Mouse (Mus musculus) cerebellum, adult 11-12 months (tissue): Measurements from ENCODE around the gene Rundc3a.

ENCODE experiments used
- DNase-seq: peaks from one replicate; pipeline ENCODE4 v3.0.0; 2022

Gene Rundc3a

DNA sequence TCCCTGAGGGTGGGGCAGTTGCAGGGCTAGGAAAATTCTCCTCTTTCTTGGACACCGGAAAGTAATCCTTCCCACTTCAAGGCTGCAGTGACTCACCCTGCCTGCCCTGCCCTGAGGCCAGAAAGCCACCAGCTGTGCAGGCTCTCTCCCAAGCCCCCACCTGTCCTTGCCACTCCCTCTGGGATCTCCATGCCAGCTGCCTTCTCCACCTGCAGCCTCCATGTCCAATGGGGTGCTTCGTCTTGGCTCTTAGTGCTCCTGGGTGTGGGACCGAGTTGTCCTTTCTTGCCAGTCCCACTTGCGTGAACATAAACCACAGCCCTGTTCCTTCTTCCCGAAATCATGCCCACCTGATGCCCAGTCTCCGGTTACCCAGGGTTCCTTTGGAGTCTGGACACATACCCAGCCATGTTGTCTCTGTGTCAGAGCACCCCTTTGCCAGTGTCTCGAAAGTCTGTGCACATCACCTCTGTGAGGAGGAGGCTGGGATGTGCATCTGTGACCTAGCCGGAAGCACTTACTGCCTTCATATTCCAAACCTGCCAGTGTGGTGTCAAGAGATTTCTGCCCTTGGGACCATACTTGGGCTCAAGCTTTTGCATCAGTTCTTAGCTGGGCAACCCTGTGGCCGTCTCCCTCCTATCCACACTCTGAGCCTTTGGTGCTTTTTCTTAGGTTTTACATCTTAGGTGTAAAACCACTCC, 1.4 kb downstream of the Rundc3a start:
- DNase-seq, result peak; percentile 76

- DNase-seq, result peak; percentile 74
Observed at GRCm38 (mm10) chr11:102395250-102395649, 2.0 kb downstream of the Rundc3a start.

DNA sequence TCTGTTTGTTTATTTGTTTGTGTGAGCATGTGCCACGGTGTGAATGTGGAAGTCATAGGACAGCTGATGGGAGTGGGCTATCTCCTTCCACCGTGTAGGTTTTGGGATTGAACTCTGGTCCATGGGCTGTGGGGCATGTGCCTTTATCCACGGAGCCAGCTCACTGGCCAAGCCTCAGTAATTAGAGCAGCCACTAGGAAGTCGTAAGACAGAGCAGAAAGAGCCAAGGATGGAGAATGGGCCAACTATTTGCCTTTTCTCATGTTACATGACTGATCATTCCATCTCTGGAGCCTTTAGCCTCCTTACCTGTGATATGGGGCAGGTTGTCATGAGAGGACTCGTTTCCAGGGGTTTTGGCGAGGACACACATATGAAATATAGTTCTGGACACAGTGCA, 3.1 kb downstream of the Rundc3a start:
- peak; percentile 49 for DNase-seq

DNA sequence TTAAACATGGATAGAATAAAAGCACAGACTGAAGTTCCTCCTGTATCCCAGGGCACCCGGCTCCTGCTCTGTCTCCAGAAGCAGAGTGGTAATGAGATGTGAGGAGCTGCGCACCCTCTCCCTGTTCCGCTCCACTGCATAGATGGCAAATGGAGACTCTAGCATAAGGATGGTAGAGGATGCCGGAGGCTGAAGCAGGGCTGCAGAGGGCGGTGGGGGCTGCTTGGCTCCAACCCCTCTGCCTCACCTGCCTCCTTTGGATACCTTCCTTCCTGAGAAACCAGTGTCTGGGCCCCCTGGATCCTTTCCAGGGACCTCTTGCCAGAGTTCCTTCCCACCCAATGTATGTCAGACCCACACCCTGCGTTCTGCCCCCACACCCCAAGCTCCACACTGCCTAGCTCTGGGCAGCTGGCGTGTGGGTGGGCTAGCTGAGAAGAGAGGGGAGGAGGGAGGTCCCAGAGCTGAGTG, 3.5 kb downstream of the Rundc3a start:
- DNase-seq, result peak; percentile 73

DNA sequence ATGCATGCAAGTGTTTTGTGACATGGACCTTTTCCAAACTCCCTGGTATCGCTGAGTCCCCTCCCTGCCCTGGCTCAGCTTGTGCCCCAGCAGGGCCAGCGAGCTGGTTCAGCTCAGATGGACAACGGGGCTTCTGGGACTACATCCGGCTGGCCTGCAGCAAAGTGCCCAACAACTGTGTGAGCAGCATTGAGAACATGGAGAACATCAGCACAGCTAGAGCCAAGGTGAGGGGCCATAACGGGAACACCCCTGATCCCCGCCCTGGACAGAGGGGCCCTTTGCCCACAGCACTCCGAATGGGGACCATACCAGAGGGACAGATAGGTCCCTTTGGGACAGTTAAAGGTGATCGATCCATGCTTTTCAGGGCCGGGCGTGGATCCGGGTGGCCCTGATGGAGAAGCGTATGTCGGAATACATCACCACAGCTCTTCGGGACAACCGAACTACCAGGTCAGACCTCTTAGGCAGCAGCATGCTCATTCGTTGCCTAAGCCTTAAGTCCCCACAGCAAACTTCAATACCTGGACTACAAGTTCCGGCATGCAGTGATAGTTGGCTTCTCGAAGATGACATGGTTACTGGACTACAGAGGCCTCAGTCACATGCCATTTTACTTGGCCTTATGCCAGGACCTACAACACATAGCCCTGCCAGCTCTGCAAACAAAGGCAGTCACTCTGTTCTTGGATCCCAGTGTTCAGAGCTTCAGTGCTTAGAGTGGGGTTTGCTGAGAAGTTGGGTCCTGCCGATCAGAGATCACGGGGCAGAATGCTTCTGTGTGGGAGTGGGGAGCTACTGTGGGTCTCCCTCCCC, 5.0 kb downstream of the Rundc3a start:
- DNase-seq, result peak; percentile 86

DNA sequence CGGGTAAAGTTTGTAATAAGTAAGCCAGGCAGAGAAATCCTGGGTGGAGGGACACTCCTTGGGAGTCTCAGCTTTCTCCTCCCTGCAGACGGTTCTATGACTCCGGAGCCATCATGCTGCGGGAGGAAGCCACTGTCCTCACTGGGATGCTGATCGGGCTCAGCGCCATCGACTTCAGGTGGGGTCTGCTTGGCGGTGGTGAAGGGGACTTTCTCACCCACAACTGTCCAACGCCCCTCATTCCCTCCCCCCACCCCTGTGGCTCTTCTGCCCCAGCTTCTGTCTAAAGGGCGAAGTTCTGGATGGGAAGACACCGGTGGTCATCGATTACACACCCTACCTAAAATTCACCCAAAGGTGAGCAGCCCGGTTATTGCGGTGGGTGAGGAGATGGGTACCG, 5.9 kb downstream of the Rundc3a start:
- DNase-seq, result peak; percentile 55

DNA sequence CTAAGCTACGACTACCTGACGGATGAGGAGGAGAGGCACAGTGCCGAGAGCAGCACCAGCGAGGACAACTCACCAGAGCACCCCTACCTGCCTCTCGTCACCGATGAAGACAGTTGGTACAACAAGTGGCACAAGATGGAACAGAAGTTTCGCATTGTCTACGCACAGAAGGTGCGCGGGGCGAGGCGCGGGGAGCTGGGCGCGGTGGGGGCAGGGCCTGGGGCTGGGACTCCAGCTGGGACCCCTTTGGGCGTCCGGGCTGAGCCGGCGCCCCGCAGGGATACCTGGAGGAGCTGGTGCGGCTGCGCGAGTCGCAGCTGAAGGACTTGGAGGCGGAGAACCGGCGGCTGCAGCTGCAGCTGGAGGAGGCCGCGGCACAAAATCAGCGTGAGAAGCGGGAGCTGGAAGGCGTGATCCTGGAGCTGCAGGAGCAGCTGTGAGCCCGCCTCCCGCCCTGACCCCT, 6.4 kb downstream of the Rundc3a start:
- peak; percentile 66 for DNase-seq

- peak; percentile 57 for DNase-seq
Observed at GRCm38 (mm10) chr11:102400513-102401084, 7.4 kb downstream of the Rundc3a start.

GRCm38 (mm10) chr11:102401898-102402500, 8.8 kb downstream of the Rundc3a start:
- DNase-seq, result peak; percentile 60

DNA sequence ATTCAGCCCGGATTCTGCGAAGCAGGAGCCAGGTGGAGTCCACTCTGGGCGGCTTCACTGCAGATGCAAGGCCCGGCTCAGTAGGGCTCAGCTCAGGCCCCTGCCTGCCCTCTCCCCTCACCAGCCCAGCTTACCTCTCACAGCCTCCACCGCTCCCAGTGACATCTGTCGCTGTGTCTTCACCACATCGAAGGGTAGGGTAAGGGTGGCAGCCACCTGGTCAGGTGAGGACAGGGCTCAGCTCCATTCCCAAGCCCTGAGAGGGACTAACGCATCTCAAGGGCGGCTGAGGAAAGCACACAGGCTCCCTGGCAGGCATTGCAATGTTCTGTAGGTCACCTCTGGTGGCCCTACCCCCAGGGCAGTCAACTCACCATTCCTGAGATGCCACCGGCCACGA, 10.5 kb downstream of the Rundc3a start:
- no peak for DNase-seq

DNA sequence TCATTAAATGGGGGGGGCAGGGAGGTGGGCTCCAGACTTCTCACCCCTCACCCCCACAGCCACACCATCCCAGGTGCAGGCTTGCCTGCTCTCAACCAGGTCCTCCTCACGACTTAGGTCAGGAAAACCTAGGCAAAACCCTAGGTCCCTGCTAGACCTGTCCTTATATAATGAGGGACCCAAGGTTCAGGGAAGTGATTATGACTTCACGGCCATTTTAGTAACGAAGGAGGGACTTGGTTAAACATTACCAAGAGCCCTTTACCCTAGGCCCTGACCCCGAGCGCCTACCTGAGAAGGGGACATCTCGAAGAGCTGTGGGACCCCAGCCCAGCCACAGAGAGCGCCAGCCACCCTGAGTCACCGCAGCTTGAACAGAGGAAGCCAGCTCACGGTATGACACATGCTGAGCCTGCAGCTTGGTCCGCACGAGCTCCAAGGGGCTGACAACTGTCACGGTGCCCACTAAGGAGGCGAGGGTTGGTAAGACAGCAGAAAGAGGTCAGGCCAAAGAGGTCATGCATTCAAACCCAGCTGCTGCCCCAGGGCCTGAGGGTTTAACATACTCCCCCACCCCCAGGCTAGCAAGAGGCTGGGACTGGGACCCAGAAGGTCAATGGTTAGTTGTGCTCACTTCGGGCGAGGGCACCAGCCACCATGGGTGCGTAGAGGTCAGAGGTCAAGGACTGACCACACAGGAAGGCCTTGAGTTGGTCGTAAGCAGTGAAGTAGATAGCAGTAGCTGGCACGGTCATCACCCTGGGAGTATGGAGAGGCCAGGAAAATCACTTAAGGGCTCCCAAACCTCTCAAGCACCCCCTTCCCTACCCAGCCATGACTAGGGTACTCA, 11.2 kb downstream of the Rundc3a start:
- peak; percentile 66 for DNase-seq

- DNase-seq, result peak; percentile 59
Observed at GRCm38 (mm10) chr11:102405544-102406285, 12.5 kb downstream of the Rundc3a start.

GRCm38 (mm10) chr11:102406401-102406800, 13.2 kb downstream of the Rundc3a start:
- peak; percentile 71 for DNase-seq

DNA sequence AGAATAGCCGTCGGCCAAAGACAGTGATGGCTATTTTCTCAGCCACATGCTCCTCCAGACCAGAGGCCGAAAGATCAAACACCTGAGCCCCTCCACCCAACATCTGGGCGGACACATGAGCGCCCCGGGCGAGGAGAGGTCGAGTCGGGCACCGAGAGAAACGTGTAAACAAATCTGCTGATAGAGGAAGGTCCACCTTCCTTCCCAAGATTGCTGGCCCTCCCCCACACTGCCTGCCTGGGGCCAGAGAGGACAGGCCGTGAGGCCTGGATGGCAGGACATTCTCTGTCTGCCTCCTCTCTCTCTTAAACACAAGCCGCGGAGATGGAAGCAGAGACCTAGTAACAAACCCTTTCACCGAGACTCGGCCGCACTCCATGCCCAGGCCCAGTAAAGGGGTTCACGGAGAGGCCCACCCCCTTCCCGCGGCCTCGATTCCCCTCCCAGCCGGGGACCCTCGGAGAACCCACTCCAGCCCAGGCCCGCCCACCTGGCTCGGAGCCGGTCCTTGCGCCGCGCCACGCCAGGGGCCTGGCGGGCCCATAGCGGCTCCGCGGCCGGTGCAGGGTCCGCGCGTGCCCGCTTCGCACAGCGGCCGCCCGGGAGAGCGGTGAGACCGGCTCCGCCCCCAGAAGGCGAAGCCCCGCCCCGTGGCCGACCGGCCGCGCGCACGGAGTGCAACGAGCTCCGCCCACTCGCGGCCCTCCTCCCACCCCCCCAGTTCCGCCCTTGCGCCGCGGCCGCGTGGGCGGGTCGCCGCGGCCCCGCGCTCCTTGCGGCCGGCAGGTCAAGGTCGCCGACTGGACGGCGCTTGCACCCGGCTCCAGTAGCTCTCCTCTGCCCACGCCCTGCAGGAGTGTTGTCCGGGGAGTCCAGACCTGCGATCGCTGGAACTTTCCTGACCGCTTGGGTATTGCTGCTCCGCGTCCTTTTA, 14.0 kb downstream of the Rundc3a start:
- peak; percentile 92 for DNase-seq

- no peak for DNase-seq
Observed at GRCm38 (mm10) chr11:102407834-102408215, 14.6 kb downstream of the Rundc3a start, which contains the start of gene Slc25a39. Slc25a39 (minus strand) TSS chr11:102407946.

DNA sequence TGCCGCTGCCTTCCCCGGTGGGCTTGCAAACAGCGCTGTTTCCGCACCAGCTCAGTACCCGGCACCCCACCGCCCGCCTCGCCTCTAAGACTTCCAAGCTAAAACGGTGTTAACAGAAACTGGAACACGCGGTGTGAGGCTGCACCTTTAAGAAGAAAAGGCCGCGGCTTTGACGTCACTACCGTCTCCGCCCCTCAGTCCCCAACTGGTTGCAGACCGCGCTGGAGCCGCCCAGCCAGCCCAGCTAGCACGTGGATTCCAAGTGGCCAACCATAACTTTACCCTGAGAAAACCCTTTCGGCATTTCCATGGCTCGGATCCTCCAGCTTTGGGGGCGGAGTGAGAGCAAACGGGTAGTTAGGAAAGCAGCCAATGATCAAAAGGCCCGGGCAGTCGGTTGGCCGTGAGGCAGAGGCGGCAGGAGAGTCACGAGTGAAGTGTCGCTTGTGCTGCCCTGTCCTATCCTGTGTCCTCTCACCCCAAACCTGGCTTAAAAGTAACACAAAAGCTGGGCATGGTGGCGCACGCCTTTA, 15.2 kb downstream of the Rundc3a start:
- DNase-seq, result peak; percentile 99

DNA sequence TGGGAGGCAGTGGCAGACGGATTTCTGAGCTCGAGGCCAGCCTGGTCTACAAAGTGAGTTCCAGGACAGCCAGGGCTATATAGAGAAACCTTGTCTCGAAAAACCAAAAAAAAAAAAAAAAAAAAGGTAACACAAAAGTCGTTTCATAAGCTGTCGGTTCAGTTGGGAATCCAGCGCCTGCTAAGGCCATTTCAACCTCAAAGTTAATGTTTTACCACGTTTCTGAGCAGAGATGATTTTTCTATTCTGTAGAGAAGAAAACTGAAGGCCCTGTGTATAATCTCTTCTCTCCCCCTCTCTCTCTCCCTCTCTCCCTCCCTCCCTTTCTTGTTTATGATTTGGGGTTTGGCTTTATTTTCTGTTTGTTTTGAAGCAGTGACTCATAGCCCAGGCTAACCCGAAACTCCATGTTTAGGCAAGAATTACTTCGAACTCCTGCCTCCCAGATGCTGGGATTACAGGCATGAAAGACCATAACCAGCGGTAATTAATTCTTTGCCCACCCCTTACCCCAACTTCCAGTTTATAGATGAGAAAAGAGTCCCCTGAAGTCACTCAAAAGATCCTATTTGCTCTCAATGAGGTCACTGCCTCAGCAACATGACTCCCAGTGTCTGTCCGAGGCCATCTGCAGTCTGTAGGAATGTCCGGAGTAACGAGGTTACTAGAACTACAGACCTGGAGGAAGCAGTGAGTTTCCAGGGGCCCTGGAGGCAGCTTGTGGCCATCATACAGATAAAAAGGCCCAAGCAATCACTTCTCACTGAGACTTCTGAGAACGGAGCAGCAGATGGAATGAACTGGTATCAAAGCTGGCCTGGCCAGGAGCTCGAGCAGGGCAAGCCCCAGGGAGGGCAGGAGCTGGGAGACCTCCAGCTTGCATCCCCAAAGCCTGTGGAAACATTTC, 15.9 kb downstream of the Rundc3a start:
- DNase-seq, result peak; percentile 54

- peak; percentile 45 for DNase-seq
Observed at GRCm38 (mm10) chr11:102409795-102410330, 16.7 kb downstream of the Rundc3a start.
